Mouse (Mus musculus): ENCODE results near the gene Rnf26. TPM values are rescaled to one million over a fixed set of nuclear protein-coding genes. Genes with fewer than 3 reads are reported as not detected.
A peak's percentile ranks its signal among the peaks of the same experiment; 100 is the strongest.

Rnf26 gene
- polyA plus RNA-seq, 2 experiments, result 21.9 to 29.4 TPM

- H3K4me2 ChIP-seq (ENCODE audit: low read depth), result no peak overlapping the region
Measured at GRCm38 (mm10) chr9:44078955-44079756, 34.2 kb downstream of the Rnf26 start.

GRCm38 (mm10) chr9:44078136-44078797 lies 35.0 kb downstream of the Rnf26 start:
- no peak overlapping the region for H3K27ac ChIP-seq
- no peak overlapping the region for H3K4me3 ChIP-seq (ENCODE audit: insufficient read depth in 1 of 2, low read depth in 2 of 2, low read length in 2 of 2)
- H3K27me3 ChIP-seq (ENCODE audit: control insufficient read depth, insufficient read depth, low read length), result no peaks in the 10 kb centered on the region
- TF ChIP-seq EP300 (IDR thresholded peaks at IDR 0.05; ENCODE audit: low read depth) (no peak), CTCF (IDR thresholded peaks at IDR 0.05; ENCODE audit: low read depth) (no peak)
- H3K4me1 ChIP-seq (replicated peaks; ENCODE audit: control insufficient read depth in 2 of 2, insufficient read depth in 2 of 2, low read length in 1 of 2), result no peaks in the 10 kb centered on the region
- DNase-seq (ENCODE audit: low read depth in 3 of 3, low spot score in 3 of 3) (no peak), ATAC-seq (ENCODE audit: insufficient read depth) (no peak)
- WGBS (ENCODE audit: insufficient replicate concordance), result 70% methylated on average over 10 of the region's 10 CpGs
- no peaks in the 10 kb centered on the region for H3K36me3 ChIP-seq (replicated peaks; ENCODE audit: control insufficient read depth, insufficient read depth, low read depth)
- no peak overlapping the region for H3K4me2 ChIP-seq (ENCODE audit: low read depth)
- no peaks in the 10 kb centered on the region for H3K9me3 ChIP-seq (ENCODE audit: control insufficient read depth, low read length)
- no peak overlapping the region for H3K9ac ChIP-seq (replicated peaks)

More at GRCm38 (mm10) chr9:44078955-44079756, 34.2 kb downstream of the Rnf26 start:
- ATAC-seq (ENCODE audit: insufficient read depth) (no peak), DNase-seq (ENCODE audit: low read depth in 3 of 3, low spot score in 3 of 3) (no peak)
- no peaks in the 10 kb centered on the region for H3K9me3 ChIP-seq (ENCODE audit: control insufficient read depth, low read length)
- TF ChIP-seq EP300 (IDR thresholded peaks at IDR 0.05; ENCODE audit: low read depth) (no peak), CTCF (IDR thresholded peaks at IDR 0.05; ENCODE audit: low read depth) (no peak)
- H3K4me3 ChIP-seq (ENCODE audit: insufficient read depth in 1 of 2, low read depth in 2 of 2, low read length in 2 of 2), result no peak overlapping the region
- WGBS (ENCODE audit: insufficient replicate concordance), result 38% methylated on average over 15 of the region's 16 CpGs
- H3K9ac ChIP-seq (replicated peaks), result no peak overlapping the region
- H3K27ac ChIP-seq, result no peak overlapping the region
- H3K27me3 ChIP-seq (ENCODE audit: control insufficient read depth, insufficient read depth, low read length), result peaks cover 6% of the 10 kb centered on the region
- H3K4me1 ChIP-seq (replicated peaks; ENCODE audit: control insufficient read depth in 2 of 2, insufficient read depth in 2 of 2, low read length in 1 of 2), result peaks cover 3 to 5% of the 10 kb centered on the region in 2 experiments
- no peaks in the 10 kb centered on the region for H3K36me3 ChIP-seq (replicated peaks; ENCODE audit: control insufficient read depth, insufficient read depth, low read depth)

- no peak overlapping the region for H3K4me3 ChIP-seq (ENCODE audit: insufficient read depth in 1 of 2, low read depth in 2 of 2, low read length in 2 of 2)
- TF ChIP-seq CTCF (IDR thresholded peaks at IDR 0.05; ENCODE audit: low read depth) (no peak), EP300 (IDR thresholded peaks at IDR 0.05; ENCODE audit: low read depth) (no peak)
- H3K36me3 ChIP-seq (replicated peaks; ENCODE audit: control insufficient read depth, insufficient read depth, low read depth), result no peaks in the 10 kb centered on the region
- no peaks in the 10 kb centered on the region for H3K27me3 ChIP-seq (ENCODE audit: control insufficient read depth, insufficient read depth, low read length)
- DNase-seq (ENCODE audit: low read depth in 3 of 3, low spot score in 3 of 3) (no peak), ATAC-seq (ENCODE audit: insufficient read depth) (no peak)
- H3K4me2 ChIP-seq (ENCODE audit: low read depth), result no peak overlapping the region
- H3K4me1 ChIP-seq (replicated peaks; ENCODE audit: control insufficient read depth in 2 of 2, insufficient read depth in 2 of 2, low read length in 1 of 2), result no peaks in the 10 kb centered on the region
- H3K9me3 ChIP-seq (ENCODE audit: control insufficient read depth, low read length), result no peaks in the 10 kb centered on the region
- 71% methylated on average over 11 of the region's 11 CpGs for WGBS (ENCODE audit: insufficient replicate concordance)
- H3K9ac ChIP-seq (replicated peaks), result no peak overlapping the region
- no peak overlapping the region for H3K27ac ChIP-seq
Measured at GRCm38 (mm10) chr9:44077266-44077910, 35.9 kb downstream of the Rnf26 start.

GRCm38 (mm10) chr9:44076764-44077120 lies 36.6 kb downstream of the Rnf26 start:
- no peaks in the 10 kb centered on the region for H3K27me3 ChIP-seq (ENCODE audit: control insufficient read depth, insufficient read depth, low read length)
- TF ChIP-seq CTCF (IDR thresholded peaks at IDR 0.05; ENCODE audit: low read depth) (peak; percentile 69), EP300 (IDR thresholded peaks at IDR 0.05; ENCODE audit: low read depth) (no peak)
- H3K36me3 ChIP-seq (replicated peaks; ENCODE audit: control insufficient read depth, insufficient read depth, low read depth), result no peaks in the 10 kb centered on the region
- DNase-seq (ENCODE audit: low read depth in 3 of 3, low spot score in 3 of 3) (peak; percentile 37 to 51 (median 43)), ATAC-seq (ENCODE audit: insufficient read depth) (no peak)
- 17% methylated on average over 5 of the region's 5 CpGs for WGBS (ENCODE audit: insufficient replicate concordance)
- H3K4me1 ChIP-seq (replicated peaks; ENCODE audit: control insufficient read depth in 2 of 2, insufficient read depth in 2 of 2, low read length in 1 of 2), result no peaks in the 10 kb centered on the region
- H3K4me2 ChIP-seq (ENCODE audit: low read depth), result no peak overlapping the region
- no peak overlapping the region for H3K4me3 ChIP-seq (ENCODE audit: insufficient read depth in 1 of 2, low read depth in 2 of 2, low read length in 2 of 2)
- no peak overlapping the region for H3K9ac ChIP-seq (replicated peaks)
- no peaks in the 10 kb centered on the region for H3K9me3 ChIP-seq (ENCODE audit: control insufficient read depth, low read length)
- H3K27ac ChIP-seq, result no peak overlapping the region
